Mouse (Mus musculus): ENCODE measurements at regions not wholly inside any gene's neighbourhood (a gene's known extent, or its start where the extent isn't known, plus 50 kb on each side); places are given as distances from the start of the nearest gene placed in this dataset.

GRCm38 (mm10) chr1:125307223-125307622 is 128.3 kb downstream of the Actr3 start:
- DNase-seq, result no peak

- DNase-seq, result no peak
These were observed 136.9 kb downstream of the Actr3 start for GRCm38 (mm10) chr1:125298520-125299090.

- no peak for DNase-seq
These were observed 139.9 kb downstream of the Actr3 start for GRCm38 (mm10) chr1:125295646-125296045.

- no peak for DNase-seq
These were observed 145.1 kb downstream of the Actr3 start for GRCm38 (mm10) chr1:125290320-125291021.

- DNase-seq, result no peak
These were observed 149.2 kb downstream of the Actr3 start for GRCm38 (mm10) chr1:125286347-125286746.

GRCm38 (mm10) chr1:125284693-125285092 is 150.8 kb downstream of the Actr3 start:
- DNase-seq, result no peak

- DNase-seq, result peak; percentile 4
These were observed 161.8 kb downstream of the Actr3 start for GRCm38 (mm10) chr1:125273752-125274151.

- no peak for DNase-seq
These were observed 171.8 kb downstream of the Actr3 start for GRCm38 (mm10) chr1:125263684-125264083.

GRCm38 (mm10) chr1:125263068-125263467 is 172.5 kb downstream of the Actr3 start:
- peak; percentile 31 for DNase-seq

- peak; percentile 22 for DNase-seq
These were observed 193.2 kb downstream of the Actr3 start for GRCm38 (mm10) chr1:125242345-125242744.

- DNase-seq, result no peak
These were observed 193.8 kb downstream of the Actr3 start for GRCm38 (mm10) chr1:125241717-125242116.

GRCm38 (mm10) chr1:125237595-125237988 is 197.9 kb downstream of the Actr3 start:
- no peak for DNase-seq

GRCm38 (mm10) chr1:125236948-125237594 is 198.5 kb downstream of the Actr3 start:
- no peak for DNase-seq

GRCm38 (mm10) chr1:125234747-125235146 is 200.8 kb downstream of the Actr3 start:
- no peak for DNase-seq

GRCm38 (mm10) chr1:125223370-125223769 is 212.2 kb downstream of the Actr3 start:
- no peak for DNase-seq

GRCm38 (mm10) chr1:125216192-125216591 is 219.3 kb downstream of the Actr3 start:
- DNase-seq, result peak; percentile 83

GRCm38 (mm10) chr1:125187091-125187490 is 248.4 kb downstream of the Actr3 start:
- DNase-seq, result peak; percentile 40

- no peak for DNase-seq
These were observed 259.2 kb downstream of the Actr3 start for GRCm38 (mm10) chr1:125176124-125176937.

GRCm38 (mm10) chr1:125174725-125175124 is 260.8 kb downstream of the Actr3 start:
- no peak for DNase-seq

GRCm38 (mm10) chr1:125172474-125172873 is 263.1 kb downstream of the Actr3 start:
- no peak for DNase-seq

- no peak for DNase-seq
These were observed 270.3 kb downstream of the Actr3 start for GRCm38 (mm10) chr1:125165226-125165625.

GRCm38 (mm10) chr1:125158481-125158880 is 277.0 kb downstream of the Actr3 start:
- DNase-seq, result peak; percentile 10

GRCm38 (mm10) chr1:125156093-125156492 is 279.4 kb downstream of the Actr3 start:
- no peak for DNase-seq

All from retina, postnatal 1 day (tissue).